Mouse (Mus musculus) 3134 (cell line): ENCODE data around the gene Ccl27a.
"Not testable (repeated sequence)": the region's sequence is repeated elsewhere in the genome, so short reads cannot be mapped to it uniquely, and the experiment has no call there.

Experiments
- DNase-seq: peaks from one replicate; pipeline ENCODE4 v3.0.0-alpha.2; 2011; ENCODE audit warnings: low spot score; ENCODE audit not compliant: insufficient read length; ENCODE audit errors: extremely low read depth

Gene Ccl27a

DNA sequence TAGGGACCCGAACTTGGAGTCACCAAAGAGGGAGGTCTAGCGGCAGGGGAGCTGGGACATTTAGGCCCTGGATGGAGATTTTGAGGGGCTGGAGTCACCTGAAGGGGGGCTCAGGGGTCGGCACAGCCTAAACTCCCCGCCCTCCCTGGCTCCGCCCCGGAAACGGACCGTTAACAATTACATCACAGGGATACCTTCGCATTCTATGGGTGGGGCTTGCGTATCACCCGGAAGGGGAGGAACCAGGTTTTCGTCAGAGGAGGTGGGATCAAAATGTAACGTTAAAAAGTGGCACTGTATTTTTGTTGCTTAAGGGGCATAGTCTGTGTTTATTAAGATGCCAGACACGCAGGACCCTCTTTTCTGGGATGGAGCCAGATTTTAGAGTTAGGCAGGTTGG, at the start of gene Ccl27a:
Gene Ccl27a, minus strand, starts transcription at position 246 of the 400 bp plus-strand sequence.
- peak; percentile 77 for DNase-seq

DNA sequence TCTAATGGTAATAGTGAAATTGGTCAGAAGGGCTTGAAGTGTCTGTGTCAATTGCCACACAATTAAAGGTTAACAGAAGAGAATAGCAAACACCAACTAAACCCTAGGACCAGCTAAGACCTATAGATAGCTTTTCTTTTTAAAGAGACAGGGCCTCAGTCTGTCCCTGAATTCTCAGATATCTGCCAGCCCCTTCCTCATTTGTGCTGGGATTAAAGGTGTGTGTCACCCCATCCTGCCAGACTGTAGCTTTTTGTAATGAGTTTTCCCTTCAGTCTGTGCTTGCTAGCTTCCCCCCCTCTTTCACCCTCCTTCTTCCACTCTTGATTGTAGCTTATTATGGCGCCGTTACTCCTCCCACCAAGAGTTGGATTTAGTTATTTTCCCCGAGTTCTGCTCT, 9.2 kb upstream of the Ccl27a start:
- DNase-seq = not testable (repeated sequence)

DNA sequence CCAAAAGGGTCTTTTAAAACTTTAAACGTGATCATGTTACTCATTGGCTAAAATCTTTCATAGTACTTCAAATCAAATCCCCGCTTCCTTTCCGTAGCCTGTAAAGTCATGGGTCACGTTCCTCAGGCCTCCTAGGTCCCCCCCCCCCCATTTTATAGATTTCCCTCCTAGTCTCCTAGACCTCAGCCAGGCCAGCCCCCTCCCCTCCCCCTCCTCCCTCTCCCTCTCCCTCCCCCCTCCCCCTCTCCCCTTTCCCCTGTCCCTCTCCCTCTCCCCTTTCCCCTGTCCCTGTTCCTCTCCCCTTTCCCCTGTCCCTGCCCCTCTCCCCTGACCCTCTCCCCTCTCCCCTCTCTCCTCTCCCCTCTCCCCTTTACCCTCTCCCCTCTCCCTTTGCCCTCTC, 8.7 kb upstream of the Ccl27a start:
- not testable (repeated sequence) for DNase-seq

- not testable (repeated sequence) for DNase-seq
These were observed 7.9 kb upstream of the Ccl27a start for GRCm38 (mm10) chr4:41781748-41782485.

- not testable (repeated sequence) for DNase-seq
These were observed 7.2 kb upstream of the Ccl27a start for GRCm38 (mm10) chr4:41781271-41781670.

DNA sequence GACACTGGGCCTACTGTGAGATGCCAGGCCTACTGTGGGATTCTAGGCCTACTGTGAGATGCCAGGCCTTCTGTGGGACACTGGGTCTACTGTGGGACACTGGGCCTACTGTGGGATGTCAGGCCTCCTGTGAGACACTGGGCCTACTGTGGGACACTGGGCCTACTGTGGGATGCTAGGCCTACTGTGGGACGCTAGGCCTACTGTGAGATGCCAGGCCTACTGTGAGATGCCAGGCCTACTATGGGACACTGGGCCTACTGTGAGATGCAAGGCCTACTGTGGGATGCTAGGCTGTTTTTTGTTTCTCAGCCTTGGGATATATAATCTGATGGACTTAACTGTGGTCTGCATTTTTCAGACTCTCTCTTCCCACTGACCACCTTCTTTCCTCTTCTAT, 1.8 kb upstream of the Ccl27a start:
- DNase-seq = not testable (repeated sequence)

DNA sequence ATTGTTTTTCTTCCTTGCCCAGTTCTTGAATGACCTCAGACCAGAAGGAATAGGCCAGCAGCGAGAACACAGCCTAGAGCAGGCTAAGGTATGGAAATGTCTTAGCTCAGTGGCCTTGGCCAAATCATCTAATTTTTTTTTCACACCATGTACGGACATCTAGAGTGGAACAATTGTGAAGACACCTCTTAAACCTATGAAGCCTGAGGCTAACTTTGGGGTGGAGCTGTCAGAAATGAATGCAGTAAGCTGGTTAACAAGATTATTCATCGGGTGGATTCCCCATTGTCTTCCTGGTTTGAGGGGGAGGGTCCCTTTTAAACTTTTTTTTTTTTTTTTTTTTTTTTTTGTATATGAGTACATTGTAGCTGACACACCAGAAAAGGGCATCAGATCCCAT, 459 bp upstream of the Ccl27a start:
- DNase-seq = not testable (repeated sequence)

DNA sequence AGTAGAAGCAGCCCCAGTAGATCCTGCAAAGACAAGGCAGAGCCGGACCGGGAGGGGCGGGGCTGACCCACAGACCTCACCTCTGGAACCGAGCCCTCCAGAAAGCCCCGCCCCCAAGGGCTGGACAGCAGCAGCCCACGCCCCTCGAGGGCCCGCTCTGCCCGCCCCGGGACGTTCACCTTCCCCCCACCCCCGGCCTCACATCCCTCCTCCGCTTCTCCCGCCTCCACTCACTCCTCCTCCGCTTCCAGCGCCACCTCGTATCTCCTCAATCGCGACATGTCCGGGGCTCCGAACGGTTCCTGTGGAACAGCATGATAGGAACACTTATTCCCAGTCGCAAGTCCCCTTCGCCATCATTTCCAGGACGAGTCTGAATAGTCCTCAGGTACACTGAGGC, 545 bp downstream of the Ccl27a start:
- DNase-seq = peak; percentile 83

- not testable (repeated sequence) for DNase-seq
These were observed 1.1 kb downstream of the Ccl27a start for GRCm38 (mm10) chr4:41772946-41773345.

- not testable (repeated sequence) for DNase-seq
These were observed 6.7 kb downstream of the Ccl27a start for GRCm38 (mm10) chr4:41767301-41767700.

- DNase-seq = not testable (repeated sequence)
These were observed 10.9 kb downstream of the Ccl27a start for GRCm38 (mm10) chr4:41763176-41763575.

GRCm38 (mm10) chr4:41762688-41763114, 11.3 kb downstream of the Ccl27a start:
- not testable (repeated sequence) for DNase-seq

- no peak for DNase-seq
These were observed 11.9 kb downstream of the Ccl27a start for GRCm38 (mm10) chr4:41762099-41762687.

DNA sequence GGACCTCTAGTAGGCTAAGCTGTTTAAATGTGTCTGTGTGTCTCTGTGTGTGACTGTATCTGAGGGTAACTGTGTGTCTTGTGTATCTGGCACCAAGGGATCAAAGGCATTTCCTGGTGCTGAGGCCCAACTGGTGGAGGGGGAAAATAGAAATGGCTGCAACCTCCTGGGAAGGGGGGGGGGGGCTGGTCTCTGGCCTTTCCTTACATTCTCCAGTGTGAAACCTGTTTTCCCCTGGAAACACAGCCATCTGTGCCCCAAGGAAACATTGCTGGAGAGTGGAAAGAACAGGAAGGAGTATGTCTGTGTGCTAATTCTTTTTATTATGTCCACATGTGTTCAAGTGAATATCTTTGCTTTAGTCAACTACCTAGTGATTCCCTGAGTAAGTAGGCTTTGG, 12.4 kb downstream of the Ccl27a start:
- no peak for DNase-seq

DNA sequence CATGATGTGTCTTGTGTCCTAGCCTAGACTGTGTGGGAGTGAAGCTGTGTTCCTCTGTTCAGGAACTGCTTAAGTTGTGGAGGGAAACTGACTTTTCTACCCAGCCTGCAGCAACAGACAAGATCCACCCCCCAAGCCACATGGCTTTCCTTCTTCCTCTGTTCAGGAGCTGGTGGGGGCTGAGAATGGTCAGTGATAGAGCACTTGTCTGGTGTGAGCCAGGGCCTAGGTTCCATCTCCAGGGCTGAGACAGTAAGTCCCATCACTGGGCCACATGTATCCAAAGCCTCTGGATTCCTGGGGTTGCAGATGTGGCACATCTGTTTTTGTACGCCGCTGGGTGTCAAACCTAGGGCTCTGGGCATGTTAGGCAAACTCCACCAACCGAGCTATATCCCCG, 13.1 kb downstream of the Ccl27a start:
- DNase-seq = no peak

GRCm38 (mm10) chr4:41760288-41760721, 13.7 kb downstream of the Ccl27a start:
- peak; percentile 96 for DNase-seq

- DNase-seq = no peak
These were observed 14.3 kb downstream of the Ccl27a start for GRCm38 (mm10) chr4:41759656-41760287.

DNA sequence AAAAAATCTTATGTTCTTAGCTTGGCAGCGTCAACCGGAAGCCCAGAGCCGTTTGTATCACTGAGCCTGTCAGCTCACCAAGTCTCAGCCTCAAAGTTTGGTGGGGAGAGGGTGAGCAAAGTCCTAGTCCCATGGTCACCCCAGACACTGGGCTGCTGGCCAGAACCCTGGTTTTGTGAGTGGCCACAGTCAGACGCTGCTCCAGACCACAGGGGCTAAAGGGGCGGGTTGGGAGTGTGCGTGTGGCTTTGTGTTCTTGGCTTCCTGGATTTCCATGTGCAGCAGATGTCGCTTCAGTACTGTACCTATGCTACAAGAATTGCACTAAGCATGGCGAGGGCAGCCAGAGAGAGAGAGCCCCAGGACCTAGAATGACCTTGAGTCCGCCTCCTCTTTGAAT, 14.8 kb downstream of the Ccl27a start:
- DNase-seq = peak; percentile 50

DNA sequence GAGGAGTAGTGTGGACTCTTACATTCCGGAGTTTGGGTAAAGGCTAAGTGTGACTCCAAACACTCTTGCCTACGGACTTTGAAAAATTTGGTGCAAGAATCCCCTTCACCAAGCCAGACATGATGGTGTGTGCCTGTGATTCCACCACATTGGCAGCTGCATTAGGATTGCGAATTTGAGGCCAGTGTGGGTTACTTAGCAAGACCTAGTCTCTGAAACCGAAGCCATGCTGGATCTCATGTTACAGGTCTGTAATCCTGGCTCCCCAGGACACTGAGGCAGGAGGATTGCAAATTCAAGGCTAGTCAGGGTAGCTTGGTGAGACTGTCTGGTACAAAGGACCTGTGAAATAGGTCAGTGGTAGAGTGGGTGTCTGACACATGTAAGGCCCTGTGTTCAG, 15.3 kb downstream of the Ccl27a start:
- no peak for DNase-seq

DNA sequence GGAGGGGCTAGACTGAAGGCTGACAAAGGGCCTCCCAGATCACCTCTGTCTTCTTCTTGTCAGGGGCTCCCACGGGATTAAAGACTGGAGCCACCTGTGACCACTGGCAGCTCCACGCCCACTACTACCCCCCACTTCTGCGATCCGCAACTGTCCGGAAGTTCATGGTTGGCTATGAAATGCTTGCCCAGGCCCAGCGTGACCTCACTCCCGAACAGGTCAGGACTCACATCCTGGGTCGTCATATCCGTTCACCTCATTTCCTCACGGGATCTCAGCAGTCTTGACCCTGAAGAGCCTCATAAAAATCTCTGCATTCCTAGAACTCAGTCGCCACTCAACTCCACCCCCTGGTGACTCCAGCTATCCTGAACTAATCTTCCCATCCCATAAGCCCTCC, 16.0 kb downstream of the Ccl27a start:
- no peak for DNase-seq

DNA sequence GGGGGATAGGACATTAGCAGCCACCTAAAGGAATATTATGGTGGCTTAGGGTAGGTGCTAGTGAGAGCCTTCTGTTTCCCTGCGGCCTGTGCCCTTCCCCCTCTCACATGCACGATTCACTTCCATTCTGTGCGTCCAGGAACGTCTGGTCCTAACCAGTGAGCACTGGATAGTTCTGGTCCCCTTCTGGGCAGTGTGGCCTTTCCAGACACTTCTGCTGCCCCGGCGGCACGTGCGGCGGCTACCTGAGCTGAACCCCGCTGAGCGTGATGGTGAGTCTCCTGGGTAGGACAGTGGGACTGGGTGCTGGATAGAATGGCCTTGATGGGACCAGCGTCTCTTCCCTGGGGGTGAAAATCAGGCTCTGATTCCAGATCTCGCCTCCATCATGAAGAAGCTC, 16.7 kb downstream of the Ccl27a start:
- DNase-seq = no peak

GRCm38 (mm10) chr4:41756440-41756839, 17.6 kb downstream of the Ccl27a start:
- DNase-seq = no peak
